Mouse (Mus musculus) forebrain, embryonic 14.5 days (tissue): Measurements from ENCODE around the gene Syne1. TPM values are rescaled to one million over a fixed set of nuclear protein-coding genes. Genes with fewer than 3 reads are reported as not detected.
A peak's percentile ranks its signal among the peaks of the same experiment; 100 is the strongest.

Experiments used
- ATAC-seq: fragments of 200-750 bp; cut with Nextera tagmentation; 2 replicates; pipeline ENCODE4 v1.8.0; 2017; ENCODE audit warnings: mild to moderate bottlenecking, moderate library complexity
- DNase-seq: peaks from one replicate; pipeline ENCODE4 v3.0.0-alpha.2; 2015; ENCODE audit warnings: low spot score
- H3K27ac ChIP-seq: fragments of 300-500 bp; sonication (generic); 2 replicates; pipeline ENCODE4 v1.5.1; 2014; ENCODE audit warnings: low read depth, mild to moderate bottlenecking, control low read depth, low read length, moderate library complexity
- H3K27me3 ChIP-seq: fragments of 300-500 bp; sonication (generic); replicated peaks from 2 replicates; pipeline ENCODE4 v1.6.1; 2014; ENCODE audit warnings: low read length, control low read depth, mixed read lengths; ENCODE audit not compliant: control insufficient read depth, insufficient read depth
- H3K36me3 ChIP-seq: fragments of 300-500 bp; sonication (generic); 2 replicates; pipeline ENCODE4 v1.6.1; 2014; ENCODE audit warnings: low read length, control low read depth; ENCODE audit not compliant: control insufficient read depth, insufficient read depth
- H3K4me1 ChIP-seq: fragments of 300-500 bp; sonication (generic); 2 replicates; pipeline ENCODE4 v1.6.1; 2014; ENCODE audit warnings: antibody characterized with exemption, low read length, control low read depth; ENCODE audit not compliant: control insufficient read depth, insufficient read depth
- H3K4me2 ChIP-seq: fragments of 300-500 bp; sonication (generic); 2 replicates; pipeline ENCODE4 v1.6.1; 2014; ENCODE audit warnings: mild to moderate bottlenecking, control low read depth, low read length
- H3K4me3 ChIP-seq: fragments of 300-500 bp; sonication (generic); 2 replicates; pipeline ENCODE4 v1.5.1; 2014; ENCODE audit warnings: low read depth, low read length, control low read depth
- H3K9ac ChIP-seq: fragments of 300-500 bp; sonication (generic); 2 replicates; pipeline ENCODE4 v1.6.1; 2014; ENCODE audit warnings: mild to moderate bottlenecking, low read length, control low read depth, moderate library complexity
- H3K9me3 ChIP-seq: fragments of 300-500 bp; sonication (generic); replicated peaks from 2 replicates; pipeline ENCODE4 v1.6.1; 2016; ENCODE audit warnings: low read length, control low read depth, mixed read lengths; ENCODE audit not compliant: control insufficient read depth
- WGBS: fragments of 180-500 bp; shearing (Covaris S2); extraction: QIAGEN DNeasy Blood & Tissue Kit; methylation state at CpG from one replicate; pipeline ENCODE4 v1.1.7; 2014; 5-methylcytosine and 5-hydroxymethylcytosine counted together
- polyA plus RNA-seq: library from polyadenylated mRNA; unstranded; fragments of >200 nt; fragmentation: Nextera tagmentation; extraction: Ambion mirVana; gene quantifications from 2 replicates; pipeline ENCODE4 v1.2.1, GENCODE M21; 2014

Gene Syne1
- polyA plus RNA-seq, 1 experiment from 2014 or later = 3.4 TPM

DNA sequence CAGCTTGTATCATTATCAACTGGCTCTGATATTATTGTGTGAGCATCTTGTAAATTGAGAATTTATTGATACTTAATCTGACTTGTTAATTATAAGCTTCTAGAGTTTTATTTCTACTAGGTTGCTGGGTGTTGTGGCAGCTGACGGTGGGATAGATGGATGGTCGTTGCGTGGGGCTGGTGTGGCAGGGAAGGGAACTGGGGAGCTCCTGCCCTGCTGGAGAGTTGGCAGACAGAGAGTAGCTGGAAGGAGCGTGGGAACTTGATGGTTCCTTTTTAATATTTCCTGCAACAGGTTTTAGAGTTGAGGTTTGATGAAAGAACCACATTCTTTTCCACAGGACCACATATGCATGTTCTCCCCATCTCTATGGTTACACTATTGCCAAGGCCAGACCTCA is 311.6 kb downstream of the Syne1 start:
- Histone ChIP-seq H3K9ac (no peak overlapping the region), H3K4me1 (no peaks in the 10 kb centered on the region), H3K27ac (no peak overlapping the region), H3K9me3 (no peaks in the 10 kb centered on the region), H3K36me3 (no peaks in the 10 kb centered on the region), H3K27me3 (no peaks in the 10 kb centered on the region), H3K4me2 (no peak overlapping the region), H3K4me3 (no peak overlapping the region)
- WGBS = 40% methylated on average over 4 of the region's 4 CpGs
- ATAC-seq = peak; percentile 33; the same call in 1 of the 2 replicates
- DNase-seq = no peak

DNA sequence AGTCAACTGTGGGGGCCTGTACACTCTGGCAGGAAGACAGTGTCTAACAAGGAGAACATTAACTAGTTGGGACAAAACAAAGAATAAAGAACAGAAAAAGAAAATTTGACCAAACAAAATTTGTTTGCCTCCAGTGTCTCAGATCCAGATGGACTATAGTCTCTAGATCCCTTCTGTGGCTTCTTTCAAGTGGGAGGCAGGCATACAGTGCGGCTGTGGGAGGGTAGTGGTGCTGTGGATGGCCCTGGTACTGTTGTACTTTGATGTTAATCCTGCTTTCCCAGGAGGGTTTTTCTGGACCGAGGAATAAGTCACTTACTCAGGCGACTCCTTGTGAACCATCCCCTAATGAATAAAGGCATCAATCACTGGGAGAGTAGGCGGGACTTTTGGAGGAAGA is 314.4 kb downstream of the Syne1 start:
- H3K9ac ChIP-seq = no peak overlapping the region
- 45% methylated on average over 4 of the region's 4 CpGs for WGBS
- no peaks in the 10 kb centered on the region for H3K27me3 ChIP-seq
- ATAC-seq (no peak), DNase-seq (no peak)
- no peaks in the 10 kb centered on the region for H3K9me3 ChIP-seq
- no peak overlapping the region for H3K4me3 ChIP-seq
- H3K36me3 ChIP-seq = no peaks in the 10 kb centered on the region
- no peaks in the 10 kb centered on the region for H3K4me1 ChIP-seq
- H3K4me2 ChIP-seq = no peak overlapping the region
- no peak overlapping the region for H3K27ac ChIP-seq

DNA sequence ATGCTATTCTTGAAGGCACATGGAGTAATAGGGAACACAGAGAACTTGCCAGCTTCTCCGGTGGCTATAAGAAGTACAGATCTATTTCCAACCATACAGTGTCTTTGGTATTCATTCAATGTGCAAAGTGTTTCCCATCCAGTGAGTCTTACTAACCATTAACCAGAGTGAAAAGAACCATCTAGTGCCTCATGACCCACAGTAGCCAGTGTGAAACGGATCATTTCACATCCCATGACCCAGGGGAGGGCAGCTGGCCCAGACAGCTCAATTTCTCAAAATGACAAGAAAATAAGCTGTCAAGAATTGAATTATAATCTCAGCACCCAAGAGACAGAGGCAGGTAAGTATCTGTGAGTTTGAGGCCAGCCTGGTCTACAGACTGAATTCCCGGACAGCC is 315.1 kb downstream of the Syne1 start:
- DNase-seq (no peak), ATAC-seq (no peak)
- no peaks in the 10 kb centered on the region for H3K36me3 ChIP-seq
- H3K27me3 ChIP-seq = no peaks in the 10 kb centered on the region
- no peak overlapping the region for H3K9ac ChIP-seq
- H3K4me3 ChIP-seq = no peak overlapping the region
- H3K9me3 ChIP-seq = no peaks in the 10 kb centered on the region
- no peak overlapping the region for H3K4me2 ChIP-seq
- H3K27ac ChIP-seq = no peak overlapping the region
- 90% methylated on average over 3 of the region's 3 CpGs for WGBS
- H3K4me1 ChIP-seq = no peaks in the 10 kb centered on the region

DNA sequence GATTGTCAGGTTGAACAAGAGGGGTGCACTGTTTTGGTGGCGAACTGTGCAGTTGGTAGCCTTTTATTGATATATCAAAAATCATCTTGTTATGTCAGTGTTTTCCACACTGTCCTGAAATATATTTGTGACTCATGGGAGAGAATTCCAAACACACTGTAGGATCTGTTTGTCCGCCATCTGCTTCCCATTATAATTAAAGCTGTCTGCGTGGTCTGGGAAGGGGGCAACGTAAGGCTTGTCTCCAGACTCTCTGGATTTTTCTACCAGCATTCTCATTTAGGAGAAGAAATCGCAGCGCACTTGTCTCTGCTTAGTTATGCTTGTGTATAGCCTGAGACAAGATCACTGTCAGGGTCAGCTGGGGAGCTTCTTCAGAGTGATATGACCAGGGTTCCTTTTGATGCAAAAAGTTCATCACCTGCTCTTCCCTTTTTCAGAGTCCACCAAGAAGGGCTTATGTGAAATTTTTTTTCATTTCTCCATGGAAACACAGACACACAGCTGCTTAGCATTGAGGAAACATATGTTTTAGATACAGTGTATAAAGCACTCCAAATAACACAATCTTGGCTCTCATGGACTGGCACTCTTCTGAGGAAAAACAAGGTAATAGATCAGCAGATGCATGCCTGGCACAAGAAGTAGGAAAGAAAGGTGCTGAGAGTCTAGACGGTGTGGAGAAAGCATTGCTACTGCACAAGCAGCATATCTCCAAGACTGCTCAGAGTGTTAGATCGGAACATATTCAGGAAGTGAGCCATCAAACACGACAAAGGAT is 316.4 kb downstream of the Syne1 start:
- ATAC-seq (peak; percentile 26; the same call in 1 of the 2 replicates), DNase-seq (peak; percentile 46)
- Histone ChIP-seq H3K4me2 (no peak overlapping the region), H3K27me3 (no peaks in the 10 kb centered on the region), H3K4me3 (no peak overlapping the region), H3K9ac (no peak overlapping the region), H3K4me1 (no peaks in the 10 kb centered on the region), H3K36me3 (no peaks in the 10 kb centered on the region), H3K27ac (no peak overlapping the region), H3K9me3 (no peaks in the 10 kb centered on the region)
- WGBS = 74% methylated on average over 9 of the region's 9 CpGs

DNA sequence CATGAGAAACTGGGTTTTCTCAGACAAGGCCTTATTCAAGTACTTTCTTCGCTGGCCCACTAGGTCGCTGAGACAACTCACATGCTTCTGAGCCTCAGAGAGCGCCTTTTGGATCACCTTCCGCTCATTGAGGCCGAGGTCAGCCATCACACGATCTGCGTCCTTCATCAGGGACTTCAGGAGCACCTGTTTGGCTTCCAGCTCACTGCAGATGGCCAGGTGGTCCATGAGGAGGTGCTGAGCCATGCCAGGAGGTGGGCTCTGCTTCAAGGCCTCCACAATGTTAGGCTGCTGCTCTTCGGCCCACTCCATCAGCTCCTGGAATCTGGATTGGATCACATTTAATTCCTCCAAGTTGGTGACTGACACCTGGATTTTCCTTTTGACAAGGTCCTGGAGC is 322.2 kb downstream of the Syne1 start:
- Histone ChIP-seq H3K27ac (no peak overlapping the region), H3K4me2 (no peak overlapping the region), H3K4me1 (no peaks in the 10 kb centered on the region), H3K4me3 (no peak overlapping the region), H3K9ac (no peak overlapping the region), H3K36me3 (no peaks in the 10 kb centered on the region), H3K9me3 (no peaks in the 10 kb centered on the region), H3K27me3 (no peaks in the 10 kb centered on the region)
- DNase-seq = no peak
- 96% methylated on average over 8 of the region's 8 CpGs for WGBS
- no peak for ATAC-seq

DNA sequence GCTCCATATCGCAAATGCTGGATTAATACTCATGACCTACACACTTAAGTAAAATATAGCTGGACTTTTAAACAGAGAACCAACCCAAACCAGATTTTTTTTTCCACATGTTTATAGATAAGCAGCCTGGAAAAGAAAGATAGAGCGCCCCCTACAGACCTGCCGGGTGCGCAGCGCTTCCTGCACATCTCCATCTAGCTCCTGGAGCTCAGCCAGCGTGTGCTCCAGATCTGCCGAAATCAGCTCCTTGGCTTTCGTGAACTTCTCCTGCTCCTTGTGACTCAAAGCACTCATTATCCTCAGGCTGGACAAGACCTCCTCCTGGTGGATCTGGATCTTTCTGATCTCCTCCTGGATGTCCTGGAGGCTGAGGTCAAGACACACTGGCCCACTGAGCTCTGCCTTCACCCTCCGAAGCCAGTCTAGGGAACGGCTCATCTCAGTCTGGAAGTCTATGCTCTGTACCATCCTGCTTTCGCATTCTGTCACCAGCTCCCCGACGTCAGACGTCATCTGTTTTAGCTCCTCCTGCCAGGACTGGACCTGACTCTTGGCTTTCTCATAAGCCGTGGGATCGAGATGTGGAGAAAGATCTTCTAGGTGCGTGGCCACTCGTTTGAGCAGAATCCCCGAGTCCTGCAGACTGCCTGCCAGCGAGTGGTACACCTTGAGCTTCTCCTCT is 323.7 kb downstream of the Syne1 start:
- no peak overlapping the region for H3K9ac ChIP-seq
- DNase-seq (no peak), ATAC-seq (no peak)
- 82% methylated on average over 20 of the region's 20 CpGs for WGBS
- H3K9me3 ChIP-seq = no peaks in the 10 kb centered on the region
- H3K4me2 ChIP-seq = no peak overlapping the region
- H3K4me1 ChIP-seq = no peaks in the 10 kb centered on the region
- H3K27ac ChIP-seq = no peak overlapping the region
- H3K36me3 ChIP-seq = no peaks in the 10 kb centered on the region
- no peak overlapping the region for H3K4me3 ChIP-seq
- H3K27me3 ChIP-seq = no peaks in the 10 kb centered on the region

DNA sequence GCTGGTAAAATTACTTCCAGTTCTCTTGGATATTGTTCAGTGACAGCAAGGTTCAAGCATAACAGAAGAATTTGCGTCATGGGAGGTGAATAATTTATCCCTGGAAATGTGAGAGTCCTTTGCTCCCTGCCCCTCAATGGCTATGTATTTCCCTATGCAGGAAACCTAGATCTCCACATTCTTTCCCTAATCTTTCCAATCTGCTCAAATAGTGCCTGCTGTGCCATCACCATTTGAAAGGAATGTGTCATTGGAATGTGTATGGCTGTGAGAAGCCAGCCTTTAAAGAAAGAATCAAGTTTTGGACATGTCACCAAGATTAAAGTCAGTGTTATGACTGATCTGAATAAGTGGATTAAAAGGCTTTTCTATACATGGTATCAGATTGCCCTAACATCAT is 335.3 kb downstream of the Syne1 start:
- ATAC-seq (no peak), DNase-seq (no peak)
- H3K9ac ChIP-seq = no peak overlapping the region
- H3K27ac ChIP-seq = no peak overlapping the region
- no peaks in the 10 kb centered on the region for H3K36me3 ChIP-seq
- 30% methylated on average over 1 of the region's 1 CpGs for WGBS
- no peak overlapping the region for H3K4me3 ChIP-seq
- no peaks in the 10 kb centered on the region for H3K27me3 ChIP-seq
- H3K9me3 ChIP-seq = no peaks in the 10 kb centered on the region
- H3K4me1 ChIP-seq = no peaks in the 10 kb centered on the region
- no peak overlapping the region for H3K4me2 ChIP-seq

DNA sequence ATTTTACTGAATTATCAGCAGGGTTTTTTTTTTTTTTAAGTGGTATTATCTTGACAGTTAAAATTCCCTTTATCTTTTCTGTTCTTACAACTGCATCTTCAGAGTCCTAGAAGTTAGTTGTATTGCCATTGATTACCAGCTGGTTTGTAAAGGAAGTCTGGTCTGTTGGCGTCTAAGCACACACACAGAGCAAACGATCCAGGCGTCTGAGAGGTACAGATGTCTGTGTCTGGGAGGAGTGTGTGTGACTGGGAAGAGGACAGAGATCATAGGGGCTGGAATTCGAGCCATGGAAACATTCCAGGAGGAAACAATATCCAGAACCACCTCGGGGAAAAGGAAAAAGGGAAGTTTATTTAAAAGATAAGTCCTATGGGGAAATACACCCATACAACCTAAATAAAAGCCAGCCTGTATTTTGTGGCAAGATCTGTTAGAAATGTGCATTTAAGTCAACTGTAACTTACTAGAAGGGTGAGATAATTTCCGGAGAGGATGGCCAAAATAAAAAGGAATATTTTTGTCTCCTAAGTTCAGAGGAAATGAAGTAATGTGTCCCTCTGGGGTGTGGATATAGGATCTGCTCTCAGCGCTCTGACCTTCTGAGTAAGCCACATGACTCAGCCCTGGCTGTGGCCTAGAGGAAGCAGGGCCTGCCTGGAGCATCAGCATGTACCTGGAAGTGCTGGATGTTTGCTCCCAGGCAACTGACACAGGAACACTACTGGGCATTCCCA is 343.2 kb downstream of the Syne1 start:
- Histone ChIP-seq H3K9ac (no peak overlapping the region), H3K27me3 (no peaks in the 10 kb centered on the region), H3K9me3 (no peaks in the 10 kb centered on the region), H3K4me3 (no peak overlapping the region), H3K36me3 (no peaks in the 10 kb centered on the region), H3K4me2 (no peak overlapping the region), H3K4me1 (no peaks in the 10 kb centered on the region), H3K27ac (no peak overlapping the region)
- ATAC-seq (no peak), DNase-seq (peak; percentile 9)
- 50% methylated on average over 7 of the region's 7 CpGs for WGBS

DNA sequence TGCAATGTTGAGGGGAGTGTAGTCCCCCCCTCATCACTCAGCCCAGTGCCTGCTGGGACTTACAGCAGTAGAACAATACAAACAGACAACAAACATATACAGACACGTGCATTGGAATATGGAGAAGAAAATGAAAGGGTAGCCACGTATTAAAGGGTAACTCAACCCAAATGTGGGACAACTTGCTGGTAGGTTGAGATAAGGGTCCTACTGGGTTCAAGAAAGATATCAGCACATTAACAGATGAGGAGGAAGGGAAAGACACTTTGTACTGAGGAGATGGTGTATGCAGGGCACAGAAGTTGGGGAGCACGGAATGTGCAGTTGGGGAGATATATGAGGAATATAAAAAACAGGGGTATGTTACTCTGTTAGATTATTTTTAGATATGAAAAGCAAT is 345.3 kb downstream of the Syne1 start:
- no peaks in the 10 kb centered on the region for H3K27me3 ChIP-seq
- no peak overlapping the region for H3K4me3 ChIP-seq
- H3K9me3 ChIP-seq = no peaks in the 10 kb centered on the region
- no peak for ATAC-seq
- H3K9ac ChIP-seq = no peak overlapping the region
- no peak overlapping the region for H3K27ac ChIP-seq
- H3K36me3 ChIP-seq = no peaks in the 10 kb centered on the region
- no peak overlapping the region for H3K4me2 ChIP-seq
- 86% methylated on average over 3 of the region's 3 CpGs for WGBS
- no peak for DNase-seq
- H3K4me1 ChIP-seq = no peaks in the 10 kb centered on the region
